Mouse (Mus musculus): ENCODE measurements around the gene Olfr319. TPM values are rescaled to one million over a fixed set of nuclear protein-coding genes. Genes with fewer than 3 reads are reported as not detected.
"Not testable (repeated sequence)": the region's sequence is repeated elsewhere in the genome, so short reads cannot be mapped to it uniquely, and the experiment has no call there.

Gene Olfr319
- total and polyA plus RNA-seq, 3 experiments = not detected

GRCm38 (mm10) chr11:58719701-58720100, 20.7 kb downstream of the Olfr319 start:
- H3K36me3 ChIP-seq (ENCODE audit: control insufficient read depth in 1 of 2, insufficient read depth in 2 of 2, low read length in 2 of 2) = no peaks in the 10 kb centered on the region
- no peaks in the 10 kb centered on the region for H3K9me3 ChIP-seq (replicated peaks; ENCODE audit: insufficient read depth, low read length)
- no peaks in the 10 kb centered on the region for H3K79me2 ChIP-seq (ENCODE audit: control insufficient read depth, insufficient read depth, low read length, poor library complexity)
- H3K4me3 ChIP-seq (ENCODE audit: control insufficient read depth in 1 of 2, insufficient read depth in 1 of 2, low read depth in 2 of 2, low read length in 2 of 2) = no peak overlapping the region
- TF ChIP-seq SIN3A (IDR thresholded peaks at IDR 0.05; ENCODE audit: low read length) = no peak
- no peaks in the 10 kb centered on the region for H3K4me1 ChIP-seq (ENCODE audit: control insufficient read depth in 1 of 2, insufficient read depth in 2 of 2, low read length in 2 of 2)
- no peak overlapping the region for H3K27ac ChIP-seq (ENCODE audit: control insufficient read depth, low read depth, low read length)
- no peak for DNase-seq (ENCODE audit: low read depth, low spot score)
- peaks cover 4 to 9% of the 10 kb centered on the region in 2 experiments for H3K27me3 ChIP-seq (ENCODE audit: control insufficient read depth in 1 of 2, insufficient read depth in 2 of 2, low read length in 2 of 2)
- H3K9ac ChIP-seq (ENCODE audit: control insufficient read depth, low read depth, low read length, poor library complexity, severe bottlenecking) = no peak overlapping the region

DNA sequence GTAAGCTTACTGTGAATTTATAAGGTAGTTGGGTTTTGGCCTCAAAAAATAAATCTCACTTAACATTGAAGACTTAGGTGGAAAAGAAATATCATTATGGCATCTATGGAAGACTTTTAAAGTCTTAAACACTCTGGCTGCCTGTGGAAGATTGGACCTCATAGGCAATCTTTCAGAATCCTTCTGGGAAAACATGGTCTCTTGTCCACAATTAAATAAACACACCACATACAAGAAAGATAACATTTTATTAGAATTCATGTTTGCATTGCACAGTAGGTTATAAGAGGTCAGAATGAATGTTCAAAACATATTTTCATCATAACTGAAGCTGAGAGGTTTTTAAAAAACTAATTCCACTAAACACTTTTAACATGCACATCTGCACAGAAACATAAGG, 25.0 kb downstream of the Olfr319 start, which contains the start of gene Olfr318:
Gene Olfr318, minus strand, starts transcription at position 101 of the 400 bp plus-strand sequence.
- Histone ChIP-seq H3K9ac (ENCODE audit: control insufficient read depth, low read depth, low read length, poor library complexity, severe bottlenecking) (no peak within 1 kb of the TSS), H3K27me3 (ENCODE audit: control insufficient read depth in 1 of 2, insufficient read depth in 2 of 2, low read length in 2 of 2) (peaks cover 5 to 20% of the 10 kb centered on the region in 2 experiments), H3K79me2 (ENCODE audit: control insufficient read depth, insufficient read depth, low read length, poor library complexity) (no peaks in the 10 kb centered on the region), H3K4me3 (ENCODE audit: control insufficient read depth in 1 of 2, insufficient read depth in 1 of 2, low read depth in 2 of 2, low read length in 2 of 2) (no peak within 1 kb of the TSS), H3K9me3 (replicated peaks; ENCODE audit: insufficient read depth, low read length) (no peaks in the 10 kb centered on the region), H3K36me3 (ENCODE audit: control insufficient read depth in 1 of 2, insufficient read depth in 2 of 2, low read length in 2 of 2) (no peaks in the 10 kb centered on the region), H3K4me1 (ENCODE audit: control insufficient read depth in 1 of 2, insufficient read depth in 2 of 2, low read length in 2 of 2) (no peaks in the 10 kb centered on the region), H3K27ac (ENCODE audit: control insufficient read depth, low read depth, low read length) (no peak within 1 kb of the TSS)
- TF ChIP-seq ZNF384 (IDR thresholded peaks at IDR 0.05; ENCODE audit: low read depth, low read length) (no peak), HCFC1 (IDR thresholded peaks at IDR 0.05; ENCODE audit: low read depth, low read length) (no peak), MAFK (IDR thresholded peaks at IDR 0.05; ENCODE audit: borderline replicate concordance, low read depth, low read length) (no peak), ZC3H11A (IDR thresholded peaks at IDR 0.05; ENCODE audit: low read depth, low read length) (no peak), NRF1 (IDR thresholded peaks at IDR 0.05; ENCODE audit: insufficient read depth, low read depth, low read length, poor library complexity, severe bottlenecking) (no peak), MYB (IDR thresholded peaks at IDR 0.05; ENCODE audit: low read depth, low read length) (no peak), POLR2AphosphoS2 (IDR thresholded peaks at IDR 0.05; ENCODE audit: low read length) (no peak), SMC3 (IDR thresholded peaks at IDR 0.05; ENCODE audit: low read depth, low read length) (no peak), POLR2A (IDR thresholded peaks at IDR 0.05; ENCODE audit: control insufficient read depth in 1 of 2, insufficient read depth in 1 of 2, low read depth in 1 of 2, low read length in 2 of 2, poor library complexity in 1 of 2) (no peak), USF2 (IDR thresholded peaks at IDR 0.05; ENCODE audit: borderline replicate concordance in 1 of 2, insufficient read depth in 1 of 2, low read depth in 1 of 2, low read length in 2 of 2) (no peak), TBP (IDR thresholded peaks at IDR 0.05; ENCODE audit: low read depth, low read length) (no peak), RAD21 (IDR thresholded peaks at IDR 0.05; ENCODE audit: low read depth, low read length) (no peak), GATA1 (IDR thresholded peaks at IDR 0.05; ENCODE audit: low read depth, low read length) (no peak)
- DNase-seq (ENCODE audit: low read depth, low spot score) = no peak

- H3K4me1 ChIP-seq (ENCODE audit: control insufficient read depth in 1 of 2, insufficient read depth in 2 of 2, low read length in 2 of 2); H3K27ac ChIP-seq (ENCODE audit: control insufficient read depth, low read depth, low read length); H3K9ac ChIP-seq (ENCODE audit: control insufficient read depth, low read depth, low read length, poor library complexity, severe bottlenecking); H3K36me3 ChIP-seq (ENCODE audit: control insufficient read depth in 1 of 2, insufficient read depth in 2 of 2, low read length in 2 of 2); H3K9me3 ChIP-seq (replicated peaks; ENCODE audit: insufficient read depth, low read length); H3K4me3 ChIP-seq (ENCODE audit: control insufficient read depth in 1 of 2, insufficient read depth in 1 of 2, low read depth in 2 of 2, low read length in 2 of 2); H3K79me2 ChIP-seq (ENCODE audit: control insufficient read depth, insufficient read depth, low read length, poor library complexity); DNase-seq (ENCODE audit: low read depth, low spot score): not testable (repeated sequence)
- peaks cover 6 to 19% of the 10 kb centered on the region in 2 experiments for H3K27me3 ChIP-seq (ENCODE audit: control insufficient read depth in 1 of 2, insufficient read depth in 2 of 2, low read length in 2 of 2)
These were observed 29.1 kb downstream of the Olfr319 start for GRCm38 (mm10) chr11:58727896-58728650.

Data from MEL (cell line).